Mouse (Mus musculus) MEL (cell line): ENCODE data around the gene Ccdc83. TPM values are rescaled to one million over a fixed set of nuclear protein-coding genes. Genes with fewer than 3 reads are reported as not detected.
A peak's percentile ranks its signal among the peaks of the same experiment; 100 is the strongest.

Experiments
- DNase-seq: peaks from one replicate; pipeline ENCODE4 v3.0.0; 2011; ENCODE audit warnings: low read depth, low spot score
- H3K27ac ChIP-seq: 2 replicates; pipeline ENCODE4 v1.5.1; 2012; ENCODE audit warnings: low read depth, mild to moderate bottlenecking, control low read depth, low read length, moderate library complexity; ENCODE audit not compliant: control insufficient read depth
- H3K27me3 ChIP-seq, 2 experiments: fragments of 150-350 bp in 1 of 2; sonication (generic) in 1 of 2; 2 replicates each; pipeline ENCODE4 v1.6.1; 2012; ENCODE audit warnings: low read length in 2 of 2, mild to moderate bottlenecking in 2 of 2, improper control_type of control experiment in 1 of 2, moderate library complexity in 1 of 2; ENCODE audit not compliant: insufficient read depth in 2 of 2, control insufficient read depth in 1 of 2
- H3K36me3 ChIP-seq, 2 experiments: 2 replicates each; pipeline ENCODE4 v1.6.1; 2012 to 2014; ENCODE audit warnings: low read length in 2 of 2, improper control_type of control experiment in 1 of 2, inconsistent platforms in 1 of 2, mild to moderate bottlenecking in 1 of 2; ENCODE audit not compliant: insufficient read depth in 2 of 2, control insufficient read depth in 1 of 2
- H3K4me1 ChIP-seq, 2 experiments: fragments of 150-350 bp in 1 of 2; sonication (generic) in 1 of 2; 2 replicates each; pipeline ENCODE4 v1.6.1; 2012; ENCODE audit warnings: low read length in 2 of 2, improper control_type of control experiment in 1 of 2, mild to moderate bottlenecking in 1 of 2; ENCODE audit not compliant: insufficient read depth in 2 of 2, control insufficient read depth in 1 of 2
- H3K4me3 ChIP-seq, 2 experiments: fragments of 150-350 bp in 1 of 2; sonication (generic) in 1 of 2; 2 replicates each; pipeline ENCODE4 v1.5.1; 2012; ENCODE audit warnings: low read depth in 2 of 2, low read length in 2 of 2, mild to moderate bottlenecking in 2 of 2, moderate library complexity in 2 of 2, control low read depth in 1 of 2, improper control_type of control experiment in 1 of 2; ENCODE audit not compliant: control insufficient read depth in 1 of 2, insufficient read depth in 1 of 2
- H3K79me2 ChIP-seq: 2 replicates; pipeline ENCODE4 v1.6.1; 2012; ENCODE audit warnings: mild to moderate bottlenecking, low read length, moderate library complexity; ENCODE audit not compliant: control insufficient read depth, poor library complexity, insufficient read depth
- H3K9ac ChIP-seq: 2 replicates; pipeline ENCODE4 v1.6.1; 2012; ENCODE audit warnings: low read depth, mild to moderate bottlenecking, control low read depth, low read length, moderate library complexity; ENCODE audit not compliant: control insufficient read depth, poor library complexity, severe bottlenecking
- H3K9me3 ChIP-seq: fragments of 150-350 bp; sonication (generic); replicated peaks from 2 replicates; pipeline ENCODE4 v1.6.1; 2012; ENCODE audit warnings: mild to moderate bottlenecking, low read length, improper control_type of control experiment, moderate library complexity; ENCODE audit not compliant: insufficient read depth
- CHD1 ChIP-seq: IDR thresholded peaks from 2 replicates; pipeline ENCODE4 v1.6.1; 2012; ENCODE audit warnings: low read depth, mild to moderate bottlenecking, inconsistent platforms, low read length, improper control_type of control experiment
- CHD2 ChIP-seq: IDR thresholded peaks from 2 replicates; pipeline ENCODE4 v1.6.1; 2011; ENCODE audit warnings: low read length, improper control_type of control experiment
- CTCF ChIP-seq, 3 experiments: IDR thresholded peaks in 2 of 3; conservative IDR thresholded peaks in 1 of 3; 2 replicates each; pipeline ENCODE4 v1.5.1; 2011 to 2012; ENCODE audit warnings: low read length in 3 of 3, low read depth in 2 of 3, mild to moderate bottlenecking in 2 of 3, improper control_type of control experiment in 1 of 3, inconsistent platforms in 1 of 3, mixed read lengths in 1 of 3, moderate library complexity in 1 of 3; ENCODE audit not compliant: control insufficient read depth in 1 of 3, insufficient read depth in 1 of 3, poor library complexity in 1 of 3, severe bottlenecking in 1 of 3
- GABPA ChIP-seq: IDR thresholded peaks from 2 replicates; pipeline ENCODE4 v1.6.1; 2012; ENCODE audit warnings: low read depth, mild to moderate bottlenecking, inconsistent platforms, low read length, improper control_type of control experiment, moderate library complexity
- GATA1 ChIP-seq: IDR thresholded peaks from 2 replicates; pipeline ENCODE4 v1.6.1; 2011; ENCODE audit warnings: low read depth, low read length, improper control_type of control experiment
- HCFC1 ChIP-seq: IDR thresholded peaks from 2 replicates; pipeline ENCODE4 v1.6.1; 2012; ENCODE audit warnings: low read depth, mild to moderate bottlenecking, inconsistent platforms, low read length, improper control_type of control experiment, moderate library complexity
- JUND ChIP-seq: IDR thresholded peaks from 2 replicates; pipeline ENCODE4 v1.6.1; 2011; ENCODE audit warnings: low read depth, mild to moderate bottlenecking, improper control_type of control experiment, low read length
- KAT2A ChIP-seq: conservative IDR thresholded peaks from 2 replicates; pipeline ENCODE4 v1.6.1; 2012; ENCODE audit warnings: low read depth, low read length, improper control_type of control experiment, inconsistent platforms
- MAFK ChIP-seq: IDR thresholded peaks from 2 replicates; pipeline ENCODE4 v1.6.1; 2011; ENCODE audit warnings: low read depth, mild to moderate bottlenecking, low read length, improper control_type of control experiment, borderline replicate concordance
- MAX ChIP-seq: IDR thresholded peaks from 2 replicates; pipeline ENCODE4 v1.6.1; 2011; ENCODE audit warnings: low read length, improper control_type of control experiment
- MYC ChIP-seq: IDR thresholded peaks from 2 replicates; pipeline ENCODE4 v1.6.1; 2011; ENCODE audit warnings: low read depth, mild to moderate bottlenecking, low read length, improper control_type of control experiment, moderate library complexity
- NELFE ChIP-seq: IDR thresholded peaks from 2 replicates; pipeline ENCODE4 v1.6.1; 2011; ENCODE audit warnings: low read depth, low read length, improper control_type of control experiment
- NRF1 ChIP-seq: IDR thresholded peaks from 2 replicates; pipeline ENCODE4 v1.6.1; 2014; ENCODE audit warnings: low read depth, mild to moderate bottlenecking, inconsistent platforms, low read length, improper control_type of control experiment, moderate library complexity; ENCODE audit not compliant: poor library complexity, insufficient read depth, severe bottlenecking
- POLR2A ChIP-seq, 2 experiments: IDR thresholded peaks; 2 replicates each; pipeline ENCODE4 v1.6.1; 2011 to 2012; ENCODE audit warnings: low read length in 2 of 2, mild to moderate bottlenecking in 2 of 2, control low read depth in 1 of 2, improper control_type of control experiment in 1 of 2, low read depth in 1 of 2, moderate library complexity in 1 of 2; ENCODE audit not compliant: control insufficient read depth in 1 of 2, insufficient read depth in 1 of 2, poor library complexity in 1 of 2
- POLR2AphosphoS2 ChIP-seq: IDR thresholded peaks from 2 replicates; pipeline ENCODE4 v1.6.1; 2011; ENCODE audit warnings: low read length, improper control_type of control experiment
- RAD21 ChIP-seq: IDR thresholded peaks from 2 replicates; pipeline ENCODE4 v1.6.1; 2011; ENCODE audit warnings: mild to moderate bottlenecking, low read depth, low read length, improper control_type of control experiment
- SIN3A ChIP-seq: IDR thresholded peaks from 2 replicates; pipeline ENCODE4 v1.6.1; 2012; ENCODE audit warnings: low read length, improper control_type of control experiment, inconsistent platforms
- SMC3 ChIP-seq: IDR thresholded peaks from 2 replicates; pipeline ENCODE4 v1.6.1; 2011; ENCODE audit warnings: low read depth, low read length, improper control_type of control experiment
- TBP ChIP-seq: IDR thresholded peaks from 2 replicates; pipeline ENCODE4 v1.8.0; 2011; ENCODE audit warnings: low read depth, low read length, improper control_type of control experiment
- UBTF ChIP-seq: IDR thresholded peaks from 2 replicates; pipeline ENCODE4 v1.6.1; 2012; ENCODE audit warnings: low read depth, mild to moderate bottlenecking, inconsistent platforms, low read length, improper control_type of control experiment, moderate library complexity, borderline replicate concordance; ENCODE audit not compliant: insufficient read depth
- ZC3H11A ChIP-seq: IDR thresholded peaks from 2 replicates; pipeline ENCODE4 v1.6.1; 2012; ENCODE audit warnings: low read depth, mild to moderate bottlenecking, inconsistent platforms, low read length, improper control_type of control experiment
- ZNF384 ChIP-seq: IDR thresholded peaks from 2 replicates; pipeline ENCODE4 v1.6.1; 2012; ENCODE audit warnings: low read depth, mild to moderate bottlenecking, inconsistent platforms, low read length, improper control_type of control experiment
- polyA plus RNA-seq, 2 experiments: library from polyadenylated mRNA; stranded (reverse) in 1 of 2; unstranded in 1 of 2; fragments of >175 nt in 1 of 2; fragments of >200 nt in 1 of 2; gene quantifications; 2 replicates each; pipeline versions ENCODE4 v1.2.1 to v1.2.4; 2012; ENCODE audit warnings: low replicate concordance in 2 of 2, low read depth in 1 of 2; ENCODE audit not compliant: insufficient read length in 2 of 2, insufficient read depth in 1 of 2, missing spikeins in 1 of 2
- total RNA-seq: library from RNA; depleted of rRNA; stranded (reverse); fragments of 300-350 nt; gene quantifications from 2 replicates; pipeline ENCODE4 v1.2.3, GENCODE M21; 2012; rRNA removed

Ccdc83 gene
- total RNA-seq: not detected in 2 replicates
- polyA plus RNA-seq: not detected

GRCm38 (mm10) chr7:90265289-90265970 lies at the start of gene Ccdc83:
TSS of gene Ccdc83 (minus strand) at chr7:90265777.
- Histone ChIP-seq H3K4me1 (no peaks in the 10 kb centered on the region), H3K9me3 (no peaks in the 10 kb centered on the region), H3K36me3 (no peaks in the 10 kb centered on the region), H3K4me3 (peak within 1 kb of the TSS in 1 of 2 experiments; percentile 0; a peak in 1 of 4 replicates), H3K27ac (no peak within 1 kb of the TSS), H3K27me3 (peaks cover 2 to 8% of the 10 kb centered on the region in 2 experiments), H3K79me2 (no peaks in the 10 kb centered on the region), H3K9ac (no peak within 1 kb of the TSS)
- no peak for TF ChIP-seq NRF1
- TF ChIP-seq MAX: no peak
- no peak for TF ChIP-seq NELFE
- 0 out of 2 replicates have a peak, but pooled peaks have one; percentile 17 for TF ChIP-seq SIN3A
- TF ChIP-seq CTCF (IDR thresholded peaks at IDR 0.05 in 2 of 3, conservative IDR thresholded peaks at IDR 0.05 in 1 of 3; ENCODE audit: control insufficient read depth in 1 of 3, insufficient read depth in 1 of 3, low read depth in 2 of 3, low read length in 3 of 3, poor library complexity in 1 of 3, severe bottlenecking in 1 of 3): peak; percentile 92 to 98 (median 96)
- no peak for TF ChIP-seq GABPA
- no peak for TF ChIP-seq JUND
- TF ChIP-seq SMC3: peak; percentile 99
- peak; percentile 97 for TF ChIP-seq ZC3H11A
- TF ChIP-seq RAD21: peak; percentile 99
- DNase-seq: peak; percentile 75

GRCm38 (mm10) chr7:90313421-90313820 lies 47.8 kb upstream of the Ccdc83 start:
- TF ChIP-seq CHD2 (no peak), MAFK (no peak), TBP (no peak), KAT2A (no peak), POLR2A (IDR thresholded peaks at IDR 0.05; ENCODE audit: control insufficient read depth in 1 of 2, insufficient read depth in 1 of 2, low read depth in 1 of 2, low read length in 2 of 2, poor library complexity in 1 of 2) (no peak), GATA1 (no peak), HCFC1 (no peak), NRF1 (no peak), UBTF (no peak), CHD1 (no peak), JUND (no peak), MAX (no peak), CTCF (IDR thresholded peaks at IDR 0.05 in 2 of 3, conservative IDR thresholded peaks at IDR 0.05 in 1 of 3; ENCODE audit: control insufficient read depth in 1 of 3, insufficient read depth in 1 of 3, low read depth in 2 of 3, low read length in 3 of 3, poor library complexity in 1 of 3, severe bottlenecking in 1 of 3) (no peak), GABPA (no peak), RAD21 (no peak), POLR2AphosphoS2 (no peak), ZNF384 (no peak), MYC (no peak), NELFE (no peak)
- Histone ChIP-seq H3K27ac (no peak overlapping the region), H3K9ac (no peak overlapping the region), H3K4me1 (no peaks in the 10 kb centered on the region), H3K9me3 (no peaks in the 10 kb centered on the region), H3K27me3 (no peaks in the 10 kb centered on the region), H3K36me3 (no peaks in the 10 kb centered on the region), H3K4me3 (no peak overlapping the region), H3K79me2 (no peaks in the 10 kb centered on the region)
- DNase-seq: peak; percentile 4
